Mouse (Mus musculus) hindbrain, embryonic 10.5 days (tissue): ENCODE results near the gene Kcnk10. TPM values are rescaled to one million over a fixed set of nuclear protein-coding genes. Genes with fewer than 3 reads are reported as not detected.

Experiments
- DNase-seq: peaks from one replicate; pipeline ENCODE4 v3.0.0-alpha.2; 2017; ENCODE audit warnings: low spot score
- H3K27ac ChIP-seq: fragments of 300-500 bp; sonication (generic); 2 replicates; pipeline ENCODE4 v1.5.1; 2016; ENCODE audit warnings: mild to moderate bottlenecking, moderate library complexity
- H3K27me3 ChIP-seq: fragments of 300-500 bp; sonication (generic); 2 replicates; pipeline ENCODE4 v1.6.1; 2016; ENCODE audit warnings: mild to moderate bottlenecking; ENCODE audit not compliant: poor library complexity, insufficient read depth, severe bottlenecking
- H3K36me3 ChIP-seq: fragments of 300-500 bp; sonication (generic); 2 replicates; pipeline ENCODE4 v1.6.1; 2016; ENCODE audit warnings: mild to moderate bottlenecking, moderate library complexity
- H3K4me1 ChIP-seq: fragments of 300-500 bp; sonication (generic); replicated peaks from 2 replicates; pipeline ENCODE4 v1.6.1; 2016; ENCODE audit warnings: mild to moderate bottlenecking
- H3K4me3 ChIP-seq: fragments of 300-500 bp; sonication (generic); 2 replicates; pipeline ENCODE4 v1.5.1; 2016; ENCODE audit warnings: mild to moderate bottlenecking, moderate library complexity
- H3K9me3 ChIP-seq: fragments of 300-500 bp; sonication (generic); 2 replicates; pipeline ENCODE4 v1.6.1; 2016; ENCODE audit warnings: mild to moderate bottlenecking, moderate library complexity
- WGBS: fragments of 180-500 bp; shearing (Covaris S2); methylation state at CpG from one replicate; pipeline ENCODE4 v1.1.7; 2016; 5-methylcytosine and 5-hydroxymethylcytosine counted together
- polyA plus RNA-seq: library from polyadenylated mRNA; unstranded; fragments of >200 nt; fragmentation: Nextera tagmentation; extraction: Ambion mirVana; gene quantifications from 2 replicates; pipeline ENCODE4 v1.2.1, GENCODE M21; 2016

Kcnk10 gene
- polyA plus RNA-seq, 1 experiment from 2014 or later = 36.1 TPM

DNA sequence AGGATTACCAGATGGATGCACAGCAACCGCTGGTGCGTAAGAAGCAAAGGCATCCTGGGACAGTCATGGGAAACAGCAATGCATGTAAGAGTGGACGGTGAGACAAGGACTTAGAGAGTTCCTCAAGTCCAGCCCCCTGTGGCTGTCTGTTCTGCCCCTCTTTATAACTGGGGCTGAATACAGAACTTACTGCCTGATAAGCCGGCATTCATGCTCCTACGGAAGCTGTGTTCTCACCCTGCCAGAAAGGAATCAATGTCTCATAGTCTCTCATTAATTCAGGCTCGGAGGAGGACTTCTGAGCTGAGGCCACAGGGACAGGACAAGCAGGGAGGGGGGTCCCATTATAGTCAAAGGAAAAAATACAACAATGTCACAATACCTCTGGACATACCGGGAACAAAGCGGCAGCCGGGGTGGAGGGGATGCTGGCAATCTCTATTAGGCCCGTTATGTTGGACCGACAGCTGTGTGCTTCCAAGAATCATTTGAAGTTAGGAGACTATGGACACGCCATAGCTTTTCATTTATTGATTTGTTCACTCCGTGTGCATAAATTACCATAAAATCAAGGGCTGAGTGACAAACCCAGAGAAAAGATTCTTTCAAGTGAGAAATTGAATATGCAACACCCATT lies 15.7 kb downstream of the Kcnk10 start:
- Histone ChIP-seq H3K4me1 (peaks cover 60% of the 10 kb centered on the region), H3K36me3 (peaks cover 9% of the 10 kb centered on the region; the same call in 1 of the 2 replicates), H3K27ac (peak overlapping the region; percentile 88), H3K4me3 (0 out of 2 replicates have a peak overlapping the region, but pooled peaks have one; percentile 13), H3K27me3 (no peaks in the 10 kb centered on the region), H3K9me3 (no peaks in the 10 kb centered on the region)
- WGBS = 29% methylated on average over 13 of the region's 13 CpGs
- DNase-seq = peak; percentile 81

GRCm38 (mm10) chr12:98560038-98560437 lies 18.1 kb downstream of the Kcnk10 start:
- Histone ChIP-seq H3K4me3 (no peak overlapping the region), H3K36me3 (peaks cover 9% of the 10 kb centered on the region; the same call in 1 of the 2 replicates), H3K4me1 (peaks cover 37% of the 10 kb centered on the region), H3K9me3 (no peaks in the 10 kb centered on the region), H3K27me3 (no peaks in the 10 kb centered on the region), H3K27ac (no peak overlapping the region)
- 92% methylated on average over 3 of the region's 3 CpGs for WGBS
- DNase-seq = no peak

- no peak overlapping the region for H3K27ac ChIP-seq
- no peak for DNase-seq
- peaks cover 14% of the 10 kb centered on the region for H3K4me1 ChIP-seq
- H3K36me3 ChIP-seq = peaks cover 9% of the 10 kb centered on the region; the same call in 1 of the 2 replicates
- no peak overlapping the region for H3K4me3 ChIP-seq
- H3K9me3 ChIP-seq = no peaks in the 10 kb centered on the region
- H3K27me3 ChIP-seq = no peaks in the 10 kb centered on the region
- WGBS = 90% methylated on average over 7 of the region's 7 CpGs
Measured at GRCm38 (mm10) chr12:98557013-98557677, 21.0 kb downstream of the Kcnk10 start.

- Histone ChIP-seq H3K4me3 (no peak overlapping the region), H3K4me1 (no peaks in the 10 kb centered on the region; the same call in 1 of the 2 replicates), H3K27ac (no peak overlapping the region), H3K27me3 (no peaks in the 10 kb centered on the region), H3K9me3 (no peaks in the 10 kb centered on the region), H3K36me3 (peaks cover 19% of the 10 kb centered on the region)
- WGBS = 94% methylated on average over 6 of the region's 6 CpGs
- no peak for DNase-seq
Measured at GRCm38 (mm10) chr12:98549981-98550380, 28.1 kb downstream of the Kcnk10 start.

GRCm38 (mm10) chr12:98548141-98548540 lies 30.0 kb downstream of the Kcnk10 start:
- Histone ChIP-seq H3K27ac (no peak overlapping the region), H3K36me3 (peaks cover 19% of the 10 kb centered on the region), H3K4me1 (no peaks in the 10 kb centered on the region; the same call in 1 of the 2 replicates), H3K4me3 (no peak overlapping the region), H3K9me3 (no peaks in the 10 kb centered on the region), H3K27me3 (no peaks in the 10 kb centered on the region)
- DNase-seq = no peak
- WGBS = 92% methylated on average over 9 of the region's 9 CpGs

DNA sequence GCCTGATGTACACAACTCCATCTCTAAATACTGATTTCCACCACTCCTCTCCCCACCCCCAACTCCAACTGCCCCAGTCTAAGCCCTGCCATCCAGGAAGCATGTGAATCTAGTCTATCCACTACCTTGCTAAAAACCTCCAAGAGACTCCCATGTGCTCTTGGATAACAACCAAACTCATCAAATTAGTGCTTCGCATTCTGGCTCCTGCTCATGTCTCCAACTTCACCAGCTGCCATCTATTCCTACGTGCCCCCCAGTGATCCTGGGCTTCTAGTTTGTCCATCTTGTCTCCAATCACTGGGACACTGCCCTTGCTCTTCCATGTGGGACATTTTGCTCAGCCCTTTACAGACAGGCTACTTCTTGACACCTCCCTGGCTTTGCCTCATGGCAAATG lies 32.2 kb downstream of the Kcnk10 start:
- peaks cover 12% of the 10 kb centered on the region for H3K36me3 ChIP-seq
- H3K27me3 ChIP-seq = no peaks in the 10 kb centered on the region
- DNase-seq = no peak
- H3K4me3 ChIP-seq = no peak overlapping the region
- H3K4me1 ChIP-seq = no peaks in the 10 kb centered on the region; the same call in 1 of the 2 replicates
- no peak overlapping the region for H3K27ac ChIP-seq
- WGBS = 94% methylated on average over 2 of the region's 2 CpGs
- no peaks in the 10 kb centered on the region for H3K9me3 ChIP-seq

GRCm38 (mm10) chr12:98545251-98545560 lies 32.9 kb downstream of the Kcnk10 start:
- DNase-seq = no peak

DNA sequence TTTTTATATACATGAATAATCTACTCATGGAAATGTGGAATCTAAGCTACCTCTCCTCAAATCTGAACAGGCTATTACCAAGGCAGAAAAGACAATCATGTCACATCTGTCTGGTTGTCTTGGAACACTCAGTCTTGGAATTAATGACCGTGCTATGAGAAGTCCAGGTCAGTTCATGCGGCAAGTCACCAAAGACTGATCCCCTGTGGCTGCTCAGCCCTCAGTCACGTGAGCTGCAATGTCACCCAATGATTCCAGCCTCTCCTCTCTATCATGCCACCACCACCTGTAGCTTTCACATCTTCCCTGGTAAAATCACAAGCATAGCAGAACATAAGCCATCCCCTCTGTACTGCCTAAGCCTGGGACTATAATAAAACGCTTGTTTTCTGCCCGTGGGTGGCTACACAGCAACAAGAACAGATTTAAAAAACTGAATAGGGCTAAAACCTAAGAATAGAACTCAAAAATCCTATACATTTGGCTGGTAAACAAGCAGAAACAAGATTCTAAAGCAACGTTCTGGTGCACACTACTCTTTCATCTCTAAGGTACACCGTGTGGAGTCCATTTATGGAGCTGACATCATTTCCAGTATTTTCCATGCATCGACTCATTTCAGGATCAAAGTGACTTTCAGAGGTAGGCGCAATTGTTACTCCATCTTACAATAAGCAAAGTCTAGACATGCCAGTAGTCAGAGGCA lies 33.4 kb downstream of the Kcnk10 start:
- no peak for DNase-seq
- Histone ChIP-seq H3K4me1 (no peaks in the 10 kb centered on the region; the same call in 1 of the 2 replicates), H3K4me3 (no peak overlapping the region), H3K9me3 (no peaks in the 10 kb centered on the region), H3K27me3 (no peaks in the 10 kb centered on the region), H3K27ac (no peak overlapping the region), H3K36me3 (peaks cover 8% of the 10 kb centered on the region)
- 92% methylated on average over 9 of the region's 9 CpGs for WGBS

More at GRCm38 (mm10) chr12:98545251-98545560, 32.9 kb downstream of the Kcnk10 start:
- Histone ChIP-seq H3K9me3 (no peaks in the 10 kb centered on the region), H3K27ac (no peak overlapping the region), H3K36me3 (peaks cover 12% of the 10 kb centered on the region), H3K4me1 (no peaks in the 10 kb centered on the region; the same call in 1 of the 2 replicates), H3K27me3 (no peaks in the 10 kb centered on the region), H3K4me3 (no peak overlapping the region)
- WGBS = 86% methylated on average over 4 of the region's 4 CpGs

DNA sequence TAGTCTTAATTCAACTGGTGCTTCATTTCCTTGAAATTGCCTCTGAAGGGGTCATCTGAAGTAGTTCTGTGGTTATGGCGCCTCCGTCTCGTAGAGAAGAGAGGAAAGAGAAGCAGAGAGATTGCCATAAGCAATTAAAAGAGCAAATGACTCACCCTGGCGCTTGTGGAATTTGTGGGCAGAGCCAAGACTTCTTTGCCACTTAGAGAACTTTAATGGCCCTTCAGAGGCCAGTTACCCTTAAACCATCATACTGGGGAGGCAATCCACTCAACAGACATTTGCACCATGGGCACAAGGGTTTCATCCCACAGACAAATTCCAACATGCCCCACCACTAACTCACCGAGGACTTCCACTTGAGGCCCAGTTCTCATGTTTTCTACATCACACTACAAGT lies 41.4 kb downstream of the Kcnk10 start:
- H3K27ac ChIP-seq = no peak overlapping the region
- no peaks in the 10 kb centered on the region for H3K27me3 ChIP-seq
- WGBS = 89% methylated on average over 5 of the region's 5 CpGs
- no peak for DNase-seq
- peaks cover 41% of the 10 kb centered on the region for H3K36me3 ChIP-seq
- H3K4me1 ChIP-seq = peaks cover under 1% of the 10 kb centered on the region
- H3K4me3 ChIP-seq = no peak overlapping the region
- no peaks in the 10 kb centered on the region for H3K9me3 ChIP-seq

DNA sequence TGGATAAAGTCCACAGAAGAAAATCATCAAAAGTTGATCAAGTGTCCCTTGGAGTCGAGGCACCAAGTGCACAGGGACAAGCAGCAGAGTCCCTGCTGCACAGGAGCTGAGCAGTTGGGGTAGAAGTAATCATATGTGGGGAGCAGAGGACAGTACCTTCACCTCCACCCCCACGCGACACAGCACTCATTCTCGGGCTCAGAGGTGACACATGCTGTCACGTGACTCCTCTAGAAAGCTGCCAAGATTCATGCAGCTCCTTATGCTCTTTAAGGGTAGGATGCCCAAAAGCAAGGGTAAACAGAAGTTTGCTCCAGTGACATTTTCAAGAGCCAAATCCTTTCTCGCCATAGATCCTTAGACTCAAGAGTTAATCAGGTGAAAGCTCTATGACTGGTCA lies 42.1 kb downstream of the Kcnk10 start:
- Histone ChIP-seq H3K9me3 (no peaks in the 10 kb centered on the region), H3K27me3 (no peaks in the 10 kb centered on the region), H3K27ac (no peak overlapping the region), H3K4me3 (no peak overlapping the region), H3K4me1 (peaks cover 6% of the 10 kb centered on the region), H3K36me3 (peaks cover 41% of the 10 kb centered on the region)
- DNase-seq = no peak
- 87% methylated on average over 6 of the region's 6 CpGs for WGBS

DNA sequence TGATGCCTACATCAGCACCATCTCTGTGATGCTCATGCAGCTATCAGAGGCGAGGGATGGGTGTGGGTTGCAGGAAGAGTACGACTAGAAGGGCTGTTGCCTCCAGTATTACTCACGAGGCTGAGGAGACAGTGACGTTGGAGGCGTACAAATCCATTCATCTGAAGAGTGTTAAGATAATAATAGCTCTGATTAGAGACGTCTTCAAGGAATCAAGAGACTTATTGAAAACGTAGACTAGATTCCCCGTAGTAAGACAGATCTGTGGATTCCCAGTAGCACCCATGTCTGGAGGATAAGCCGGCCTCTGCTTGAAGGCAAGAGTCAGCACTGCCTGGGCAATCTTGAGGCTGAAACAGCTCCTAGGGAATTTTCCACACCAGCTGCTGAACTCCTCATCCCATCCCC lies 42.6 kb downstream of the Kcnk10 start:
- Histone ChIP-seq H3K4me3 (no peak overlapping the region), H3K4me1 (peaks cover 6% of the 10 kb centered on the region), H3K27me3 (no peaks in the 10 kb centered on the region), H3K36me3 (peaks cover 45% of the 10 kb centered on the region), H3K27ac (no peak overlapping the region), H3K9me3 (no peaks in the 10 kb centered on the region)
- 91% methylated on average over 9 of the region's 9 CpGs for WGBS
- no peak for DNase-seq

DNA sequence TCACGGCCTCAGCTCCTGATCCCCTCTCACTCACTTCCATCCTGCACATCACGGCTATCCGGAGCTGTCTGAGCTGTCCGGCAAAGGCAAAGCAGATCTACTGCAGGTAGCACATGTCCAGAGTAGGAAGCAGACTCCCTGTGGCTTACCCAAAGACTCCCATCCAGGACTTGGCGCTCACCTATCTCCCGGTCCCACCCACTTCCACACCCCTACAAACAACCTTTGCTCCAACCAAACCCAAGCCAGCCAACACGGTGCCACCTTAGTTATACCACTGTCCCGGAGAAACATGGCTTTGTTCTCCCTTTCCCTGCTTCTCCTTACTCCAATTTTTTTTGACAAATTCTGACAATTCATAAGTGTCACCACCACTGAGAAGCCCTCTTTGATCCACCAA lies 49.5 kb downstream of the Kcnk10 start:
- Histone ChIP-seq H3K27me3 (no peaks in the 10 kb centered on the region), H3K9me3 (peaks cover 12% of the 10 kb centered on the region), H3K4me1 (peaks cover 16% of the 10 kb centered on the region), H3K27ac (no peak overlapping the region), H3K36me3 (peaks cover 57% of the 10 kb centered on the region), H3K4me3 (no peak overlapping the region)
- WGBS = 94% methylated on average over 8 of the region's 8 CpGs
- DNase-seq = no peak

- WGBS = 93% methylated on average over 8 of the region's 8 CpGs
- H3K4me3 ChIP-seq = no peak overlapping the region
- no peak overlapping the region for H3K27ac ChIP-seq
- peaks cover 18% of the 10 kb centered on the region for H3K4me1 ChIP-seq
- H3K36me3 ChIP-seq = peaks cover 57% of the 10 kb centered on the region
- no peak for DNase-seq
- H3K27me3 ChIP-seq = no peaks in the 10 kb centered on the region
- peaks cover 12% of the 10 kb centered on the region for H3K9me3 ChIP-seq
Measured at GRCm38 (mm10) chr12:98525361-98525760, 52.7 kb downstream of the Kcnk10 start.
